12 mouse cellular contexts compared by ENCODE assay signal in the genomic region with DNA sequence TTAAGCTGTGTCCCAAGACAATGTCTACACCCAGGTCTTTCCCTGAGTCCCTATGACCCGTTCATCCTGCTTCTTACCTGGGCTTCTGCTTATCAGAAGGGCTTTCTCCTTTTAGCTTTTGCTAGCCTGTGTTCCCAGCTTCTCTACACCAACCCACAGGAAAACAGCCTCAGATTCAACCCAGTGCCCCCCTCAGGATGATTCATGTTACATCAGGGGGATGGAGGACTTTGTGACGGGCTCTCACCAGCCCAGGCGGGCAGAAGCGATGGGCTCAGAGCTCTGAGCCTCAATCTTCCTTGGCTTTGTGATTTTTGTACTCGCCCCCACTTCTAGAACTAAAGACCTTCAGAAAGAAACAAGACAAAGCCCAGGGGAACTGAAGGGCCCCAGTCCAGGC.
"Had no signal": no experiment of that assay in that cellular context is flagged by ENCODE, and none has a peak within 500 bp of the region (broad histone marks: within the 10 kb centered on the region; RNA-seq: fewer than 3 reads in every experiment).

No protein-coding gene starts in this region.

- H3K27ac ChIP-seq: midbrain, embryonic 10.5 days; midbrain, embryonic 12.5 days; neural tube, embryonic 12.5 days had no signal

- H3K4me1 ChIP-seq: midbrain, embryonic 10.5 days; midbrain, embryonic 12.5 days; neural tube, embryonic 12.5 days had no signal

- H3K36me3 ChIP-seq: midbrain, embryonic 10.5 days; midbrain, embryonic 12.5 days; neural tube, embryonic 12.5 days had no signal

- H3K9me3 ChIP-seq: midbrain, embryonic 10.5 days; midbrain, embryonic 12.5 days; neural tube, embryonic 12.5 days had no signal

- H3K27me3 ChIP-seq: midbrain, embryonic 12.5 days; neural tube, embryonic 12.5 days had no signal

- H3K4me3 ChIP-seq: midbrain, embryonic 10.5 days; midbrain, embryonic 12.5 days; neural tube, embryonic 12.5 days had no signal

- DNase-seq: lung, adult 18-20 months; lung, embryonic 14.5 days; lung, postnatal 10 days; lung, postnatal 4 days; midbrain, embryonic 14.5 days; right cerebral cortex, postnatal 14 days; thymus, adult 18-20 months; thymus, postnatal 14 days; thymus, postnatal 36 days had no signal

- H3K9ac ChIP-seq: lung, embryonic 14.5 days; midbrain, embryonic 12.5 days; neural tube, embryonic 12.5 days had no signal

- H3K4me2 ChIP-seq: lung, embryonic 14.5 days; midbrain, embryonic 12.5 days; neural tube, embryonic 12.5 days had no signal
